Mouse (Mus musculus): ENCODE data around the gene Smarcb1. TPM values are rescaled to one million over a fixed set of nuclear protein-coding genes. Genes with fewer than 3 reads are reported as not detected.

Gene Smarcb1
- polyA plus RNA-seq, 1 experiment = 71.1 TPM

GRCm38 (mm10) chr10:75881578-75882432, 39.6 kb downstream of the Smarcb1 start:
- peak overlapping the region; percentile 32 for H3K9ac ChIP-seq (ENCODE audit: low read depth, poor library complexity, severe bottlenecking)
- peak overlapping the region; percentile 85 for H3K27ac ChIP-seq (ENCODE audit: insufficient read depth, low read length)
- no peaks in the 10 kb centered on the region for H3K36me3 ChIP-seq (ENCODE audit: control insufficient read depth, insufficient read depth, low read length, poor library complexity, severe bottlenecking)
- no peaks in the 10 kb centered on the region for H3K9me3 ChIP-seq (replicated peaks; ENCODE audit: control insufficient read depth, insufficient read depth, low read length, poor library complexity, severe bottlenecking)
- TF ChIP-seq EP300 (IDR thresholded peaks at IDR 0.05; ENCODE audit: insufficient read depth, low read depth, low read length) (peak; percentile 96), CTCF (IDR thresholded peaks at IDR 0.05; ENCODE audit: low read depth, low read length) (no peak), POLR2A (IDR thresholded peaks at IDR 0.05; ENCODE audit: insufficient read depth, low read length) (no peak)
- no peaks in the 10 kb centered on the region for H3K27me3 ChIP-seq (ENCODE audit: control insufficient read depth, insufficient read depth, low read length, poor library complexity, severe bottlenecking)
- peak overlapping the region; percentile 22 for H3K4me3 ChIP-seq (ENCODE audit: low read depth, low read length)
- H3K4me1 ChIP-seq (ENCODE audit: control insufficient read depth, insufficient read depth, low read length) = peaks cover 2% of the 10 kb centered on the region

- Histone ChIP-seq H3K27me3 (ENCODE audit: control insufficient read depth, insufficient read depth, low read length, poor library complexity, severe bottlenecking) (no peaks in the 10 kb centered on the region), H3K4me1 (ENCODE audit: control insufficient read depth, insufficient read depth, low read length) (peaks cover 2% of the 10 kb centered on the region), H3K36me3 (ENCODE audit: control insufficient read depth, insufficient read depth, low read length, poor library complexity, severe bottlenecking) (no peaks in the 10 kb centered on the region), H3K4me3 (ENCODE audit: low read depth, low read length) (0 out of 2 replicates have a peak overlapping the region, but pooled peaks have one; percentile 10), H3K9ac (ENCODE audit: low read depth, poor library complexity, severe bottlenecking) (peak overlapping the region; percentile 32; the same call in 1 of the 2 replicates), H3K27ac (ENCODE audit: insufficient read depth, low read length) (peak overlapping the region; percentile 85), H3K9me3 (replicated peaks; ENCODE audit: control insufficient read depth, insufficient read depth, low read length, poor library complexity, severe bottlenecking) (no peaks in the 10 kb centered on the region)
- TF ChIP-seq EP300 (IDR thresholded peaks at IDR 0.05; ENCODE audit: insufficient read depth, low read depth, low read length) (no peak), POLR2A (IDR thresholded peaks at IDR 0.05; ENCODE audit: insufficient read depth, low read length) (no peak), CTCF (IDR thresholded peaks at IDR 0.05; ENCODE audit: low read depth, low read length) (no peak)
Measured at GRCm38 (mm10) chr10:75880771-75881577, 40.4 kb downstream of the Smarcb1 start.

GRCm38 (mm10) chr10:75880351-75880750, 41.1 kb downstream of the Smarcb1 start:
- no peaks in the 10 kb centered on the region for H3K9me3 ChIP-seq (replicated peaks; ENCODE audit: control insufficient read depth, insufficient read depth, low read length, poor library complexity, severe bottlenecking)
- no peaks in the 10 kb centered on the region for H3K36me3 ChIP-seq (ENCODE audit: control insufficient read depth, insufficient read depth, low read length, poor library complexity, severe bottlenecking)
- H3K27ac ChIP-seq (ENCODE audit: insufficient read depth, low read length) = peak overlapping the region; percentile 49
- TF ChIP-seq POLR2A (IDR thresholded peaks at IDR 0.05; ENCODE audit: insufficient read depth, low read length) (peak; percentile 28), CTCF (IDR thresholded peaks at IDR 0.05; ENCODE audit: low read depth, low read length) (no peak), EP300 (IDR thresholded peaks at IDR 0.05; ENCODE audit: insufficient read depth, low read depth, low read length) (peak; percentile 55; the same call in 1 of the 2 replicates)
- H3K4me1 ChIP-seq (ENCODE audit: control insufficient read depth, insufficient read depth, low read length) = peaks cover 3% of the 10 kb centered on the region
- no peaks in the 10 kb centered on the region for H3K27me3 ChIP-seq (ENCODE audit: control insufficient read depth, insufficient read depth, low read length, poor library complexity, severe bottlenecking)
- H3K4me3 ChIP-seq (ENCODE audit: low read depth, low read length) = peak overlapping the region; percentile 77
- H3K9ac ChIP-seq (ENCODE audit: low read depth, poor library complexity, severe bottlenecking) = peak overlapping the region; percentile 53

GRCm38 (mm10) chr10:75878836-75879235, 42.6 kb downstream of the Smarcb1 start:
- H3K9ac ChIP-seq (ENCODE audit: low read depth, poor library complexity, severe bottlenecking) = no peak overlapping the region
- H3K4me1 ChIP-seq (ENCODE audit: control insufficient read depth, insufficient read depth, low read length) = peaks cover 5% of the 10 kb centered on the region
- no peaks in the 10 kb centered on the region for H3K36me3 ChIP-seq (ENCODE audit: control insufficient read depth, insufficient read depth, low read length, poor library complexity, severe bottlenecking)
- H3K9me3 ChIP-seq (replicated peaks; ENCODE audit: control insufficient read depth, insufficient read depth, low read length, poor library complexity, severe bottlenecking) = no peaks in the 10 kb centered on the region
- TF ChIP-seq CTCF (IDR thresholded peaks at IDR 0.05; ENCODE audit: low read depth, low read length) (no peak), POLR2A (IDR thresholded peaks at IDR 0.05; ENCODE audit: insufficient read depth, low read length) (no peak), EP300 (IDR thresholded peaks at IDR 0.05; ENCODE audit: insufficient read depth, low read depth, low read length) (no peak)
- H3K4me3 ChIP-seq (ENCODE audit: low read depth, low read length) = no peak overlapping the region
- no peaks in the 10 kb centered on the region for H3K27me3 ChIP-seq (ENCODE audit: control insufficient read depth, insufficient read depth, low read length, poor library complexity, severe bottlenecking)
- no peak overlapping the region for H3K27ac ChIP-seq (ENCODE audit: insufficient read depth, low read length)

GRCm38 (mm10) chr10:75873543-75874170, 47.8 kb downstream of the Smarcb1 start:
- no peak for TF ChIP-seq POLR2A (IDR thresholded peaks at IDR 0.05; ENCODE audit: insufficient read depth, low read length)
- peaks cover 3% of the 10 kb centered on the region for H3K4me1 ChIP-seq (ENCODE audit: control insufficient read depth, insufficient read depth, low read length)
- H3K36me3 ChIP-seq (ENCODE audit: control insufficient read depth, insufficient read depth, low read length, poor library complexity, severe bottlenecking) = no peaks in the 10 kb centered on the region
- H3K9me3 ChIP-seq (replicated peaks; ENCODE audit: control insufficient read depth, insufficient read depth, low read length, poor library complexity, severe bottlenecking) = no peaks in the 10 kb centered on the region
- H3K27me3 ChIP-seq (ENCODE audit: control insufficient read depth, insufficient read depth, low read length, poor library complexity, severe bottlenecking) = no peaks in the 10 kb centered on the region
- H3K4me3 ChIP-seq (ENCODE audit: low read depth, low read length) = peak overlapping the region; percentile 17; the same call in 1 of the 2 replicates
- peak overlapping the region; percentile 5 for H3K9ac ChIP-seq (ENCODE audit: low read depth, poor library complexity, severe bottlenecking)
- peak overlapping the region; percentile 96 for H3K27ac ChIP-seq (ENCODE audit: insufficient read depth, low read length)
